1 mouse cellular context compared by ENCODE assay signal in the genomic region with DNA sequence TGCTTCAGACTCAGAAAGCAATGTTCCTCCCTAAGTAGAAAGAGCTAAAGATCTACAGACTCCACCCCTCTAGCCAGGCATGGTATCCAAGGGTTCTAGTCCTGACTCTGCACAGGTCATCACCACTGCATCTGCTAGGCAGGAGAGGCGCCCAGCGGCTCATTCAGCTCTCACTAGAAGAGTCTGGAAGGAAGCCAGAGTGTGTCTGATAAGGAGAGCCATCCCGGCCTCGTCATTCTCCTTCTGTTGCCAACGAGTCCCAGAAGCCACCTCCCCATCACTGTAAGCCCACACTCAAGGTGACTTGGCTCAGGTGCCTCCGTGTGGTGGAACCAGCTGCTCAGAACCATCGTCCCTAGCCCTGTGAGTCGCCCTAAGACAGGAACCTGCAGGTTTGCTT.
A peak's percentile ranks its signal among the peaks of the same experiment; 100 is the strongest.
TF ChIP-seq lines count a peak whose summit lies in the region.

No protein-coding gene starts in this region.

TF ChIP-seq in MEL, 35 proteins besides CTCF, POLR2A, EP300 and RAD21:
- no peak for TF ChIP-seq NELFE (IDR thresholded peaks at IDR 0.05; ENCODE audit: low read depth, low read length)
- TF ChIP-seq ETS1 (IDR thresholded peaks at IDR 0.05; ENCODE audit: low read depth, low read length), result peak; percentile 45
- TF ChIP-seq ELF1 (IDR thresholded peaks at IDR 0.05; ENCODE audit: low read depth, low read length), result no peak
- TF ChIP-seq CHD1 (IDR thresholded peaks at IDR 0.05; ENCODE audit: low read depth, low read length), result no peak
- TF ChIP-seq MAZ (IDR thresholded peaks at IDR 0.05; ENCODE audit: low read depth, low read length), result no peak
- TF ChIP-seq GATA1 (IDR thresholded peaks at IDR 0.05; ENCODE audit: low read depth, low read length), result peak; percentile 67
- no peak for TF ChIP-seq TCF12 (IDR thresholded peaks at IDR 0.05; ENCODE audit: low read depth, low read length)
- TF ChIP-seq RCOR1 (IDR thresholded peaks at IDR 0.05; ENCODE audit: low read depth, low read length), result no peak
- no peak; the same call in 1 of the 2 replicates for TF ChIP-seq SMC3 (IDR thresholded peaks at IDR 0.05; ENCODE audit: low read depth, low read length)
TF ChIP-seq in MEL: peak in this region for 2.
